In the genomic region with DNA sequence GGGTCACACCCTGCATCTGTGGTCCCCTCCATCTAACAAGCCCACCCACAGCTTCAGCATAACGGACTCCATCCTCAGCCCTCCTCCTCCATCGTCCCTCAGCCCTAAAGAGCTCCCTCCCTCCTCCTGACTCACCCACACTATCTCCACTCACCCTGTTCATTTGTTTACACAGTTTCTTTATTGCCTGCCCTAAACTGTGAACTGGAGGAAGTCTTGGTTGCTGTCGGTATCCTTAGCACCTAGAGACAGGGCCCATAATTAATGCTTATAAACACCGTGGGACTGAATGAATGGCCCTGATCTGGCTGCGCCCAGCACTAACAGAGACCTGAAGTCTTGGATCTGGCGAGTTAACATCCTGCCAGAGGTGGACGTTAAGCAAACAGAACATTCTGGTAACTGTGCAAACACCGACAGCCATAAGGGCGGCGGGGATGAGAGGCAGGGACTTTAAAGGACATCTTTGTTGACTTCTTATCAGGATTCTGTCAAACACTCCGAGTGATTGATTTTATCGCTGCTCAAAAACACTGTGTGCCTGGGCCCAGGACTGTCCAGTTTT, we compare ENCODE assay signal across 14 mouse cellular contexts. TPM values are rescaled to one million over a fixed set of nuclear protein-coding genes. Genes with fewer than 3 reads are reported as not detected.
DNase-seq lines count a peak whose midpoint lies in the region.
"Had no signal": no experiment of that assay in that cellular context is flagged by ENCODE, and none has a peak within 500 bp of the region (broad histone marks: within the 10 kb centered on the region; RNA-seq: fewer than 3 reads in every experiment).

No protein-coding gene starts in this region.

- intact Hi-C loops in heart, postnatal 36 days (cut with DNase I): no loop called here

- DNase-seq in heart, adult 11 months: peak; percentile 88
- no peak for DNase-seq in heart, postnatal 36 days
- peak; percentile 57 for DNase-seq in urinary bladder, postnatal 14 days (ENCODE audit: low spot score)
- DNase-seq in urinary bladder, postnatal 25 days (ENCODE audit: low spot score): no peak
- DNase-seq in lung, postnatal 25 days (ENCODE audit: low spot score): peak; percentile 63
- no peak for DNase-seq in thymus, postnatal 10 days (ENCODE audit: low spot score in 2 of 2)
- DNase-seq in layer of hippocampus, postnatal 36 days: no peak
- DNase-seq in thymus, postnatal 14 days: no peak
- DNase-seq: adrenal gland, adult 2 months; cerebellum, adult 2 months; gastrocnemius, postnatal 25 days; kidney, adult 18-20 months; kidney, postnatal 4 days; thymus, adult 2 months had no signal

RNA-seq across cellular contexts. Expression of a gene that starts 10.0 kb away (rescaled TPM):
- total RNA-seq in heart, postnatal 36 days (2021): 10 to 100 TPM; 33.6 to 37.9 TPM
- 100 to 1,000 TPM; 111 to 118 TPM for total RNA-seq in layer of hippocampus, postnatal 36 days (2021)

RNA-seq across cellular contexts. Expression of a gene that starts 18.9 kb away (rescaled TPM):
- total RNA-seq in heart, postnatal 36 days (2021): 10 to 100 TPM; 29.2 to 29.5 TPM
- total RNA-seq in layer of hippocampus, postnatal 36 days (2021): 100 to 1,000 TPM; 548 to 620 TPM

RNA-seq across cellular contexts. Expression of a gene that starts 30.6 kb away (rescaled TPM):
- total RNA-seq in heart, postnatal 36 days (2021): 1 to 10 TPM; 1.9 to 3.9 TPM
- 1 to 10 TPM; 4.6 to 6.8 TPM for total RNA-seq in layer of hippocampus, postnatal 36 days (2021)

Comparison
In these comparisons a context has a peak if more than half of its experiments do, and no peak if none do; other contexts are left out.
1. DNase-seq: peak in heart, adult 11 months (single experiment), urinary bladder, postnatal 14 days (single experiment) and lung, postnatal 25 days (single experiment); none in heart, postnatal 36 days (0 of 2), urinary bladder, postnatal 25 days (single experiment), thymus, postnatal 10 days (0 of 2), layer of hippocampus, postnatal 36 days (0 of 2) and thymus, postnatal 14 days (single experiment).
2. RNA of a gene that starts 18.9 kb away (total RNA-seq): 548 to 620 TPM in layer of hippocampus, postnatal 36 days; 29.2 to 29.5 TPM in heart, postnatal 36 days; every median in the first group is over 10 times any median in the second.